Mouse (Mus musculus): Measurements from ENCODE around the gene Zfp212. TPM values are rescaled to one million over a fixed set of nuclear protein-coding genes. Genes with fewer than 3 reads are reported as not detected.
"Not testable (repeated sequence)": the region's sequence is repeated elsewhere in the genome, so short reads cannot be mapped to it uniquely, and the experiment has no call there.

The Zfp212 gene
- polyA plus RNA-seq, 1 experiment from 2014 or later = 23.6 TPM

DNA sequence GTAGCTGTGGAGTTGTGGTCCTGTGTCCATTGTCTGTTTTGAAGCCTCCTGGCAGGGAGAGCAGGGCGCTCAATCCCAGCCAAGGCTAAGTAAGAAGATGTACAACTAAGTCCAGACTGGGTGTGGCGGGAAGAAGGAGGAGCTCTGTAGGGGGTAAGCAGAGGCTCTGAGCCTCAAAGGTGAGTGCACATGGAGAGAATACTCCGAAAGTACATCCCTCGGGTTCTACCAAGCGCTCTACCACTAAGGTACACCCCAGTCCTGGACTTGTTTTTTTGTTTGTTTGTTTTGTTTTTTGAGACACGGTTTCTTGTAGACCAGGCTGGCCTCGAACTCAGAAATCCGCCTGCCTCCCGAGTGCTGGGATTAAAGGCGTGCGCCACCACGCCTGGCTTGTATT, 22.2 kb downstream of the Zfp212 start:
- no peak for DNase-seq (ENCODE audit: low spot score)

DNA sequence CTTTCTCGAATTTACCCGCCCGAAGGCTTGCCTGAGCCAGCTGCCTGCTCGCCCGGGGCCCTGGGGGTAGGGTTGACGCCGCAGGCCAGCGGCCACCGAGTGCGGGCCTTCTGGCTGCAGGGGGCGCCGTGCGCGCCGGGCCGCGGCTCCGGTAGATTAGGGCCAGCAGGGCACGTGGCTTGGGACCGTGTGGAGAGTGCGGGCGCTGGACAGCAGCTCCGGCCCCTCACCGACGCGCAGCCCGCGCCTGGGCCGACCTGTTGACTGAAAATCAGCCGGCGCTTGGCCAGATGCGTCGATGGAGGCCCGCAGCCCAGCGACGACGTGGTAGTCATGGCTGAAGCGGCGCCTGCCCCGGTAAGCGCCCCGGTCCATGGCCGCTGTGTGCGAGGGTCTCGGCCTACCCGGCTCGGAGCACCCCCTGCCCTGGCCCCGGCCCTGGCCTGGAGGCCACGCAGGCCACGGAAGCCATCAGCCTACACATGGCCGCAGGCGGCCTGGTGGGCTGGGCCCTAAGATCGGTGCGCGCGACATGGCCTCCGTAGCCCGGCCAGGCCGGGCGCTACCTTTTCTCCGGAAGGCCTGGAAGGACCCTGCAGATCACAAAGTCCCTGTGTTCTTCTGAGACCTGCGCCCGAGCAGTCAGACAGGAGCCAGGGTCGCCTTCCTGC, 22.9 kb downstream of the Zfp212 start:
- peak; percentile 72 for DNase-seq (ENCODE audit: low spot score)

DNA sequence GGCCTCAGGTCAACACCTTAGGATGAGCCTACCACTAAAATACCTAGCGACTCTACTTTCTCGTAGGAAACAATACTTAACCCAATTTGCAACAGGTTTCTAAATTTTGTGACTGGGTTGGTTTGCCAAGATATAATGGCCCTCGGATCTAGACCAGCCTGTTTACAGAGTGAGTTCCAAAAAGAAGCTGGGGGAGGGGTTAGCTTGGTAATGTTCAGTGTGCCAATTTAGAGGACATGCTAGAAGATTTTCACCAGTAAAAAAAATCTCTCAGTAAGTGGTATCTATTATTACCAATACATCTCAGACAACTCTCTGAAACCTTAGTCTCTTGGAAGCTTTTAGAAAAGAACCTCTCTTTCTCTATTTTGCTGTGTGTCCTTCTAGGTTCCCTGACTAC, 23.4 kb downstream of the Zfp212 start:
- DNase-seq (ENCODE audit: low spot score) = no peak

DNA sequence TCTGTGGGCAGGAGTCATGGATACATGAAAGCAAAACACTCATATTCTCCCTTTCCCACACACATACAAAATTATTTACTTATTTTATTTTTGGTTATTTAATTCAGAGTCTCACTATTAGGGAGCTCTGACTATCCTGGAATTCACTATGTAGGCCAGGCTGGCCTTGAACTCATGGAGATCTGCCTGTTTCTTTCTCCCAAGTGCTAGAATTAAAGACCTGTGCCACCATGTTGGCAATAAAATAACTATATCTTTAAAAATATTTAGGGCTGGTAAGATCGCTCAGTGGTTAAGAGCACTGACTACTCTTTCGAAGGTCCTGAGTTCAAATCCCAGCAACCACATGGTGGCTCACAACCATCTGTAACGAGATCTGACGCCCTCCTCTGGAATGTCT, 27.1 kb downstream of the Zfp212 start:
- DNase-seq (ENCODE audit: low spot score) = no peak

DNA sequence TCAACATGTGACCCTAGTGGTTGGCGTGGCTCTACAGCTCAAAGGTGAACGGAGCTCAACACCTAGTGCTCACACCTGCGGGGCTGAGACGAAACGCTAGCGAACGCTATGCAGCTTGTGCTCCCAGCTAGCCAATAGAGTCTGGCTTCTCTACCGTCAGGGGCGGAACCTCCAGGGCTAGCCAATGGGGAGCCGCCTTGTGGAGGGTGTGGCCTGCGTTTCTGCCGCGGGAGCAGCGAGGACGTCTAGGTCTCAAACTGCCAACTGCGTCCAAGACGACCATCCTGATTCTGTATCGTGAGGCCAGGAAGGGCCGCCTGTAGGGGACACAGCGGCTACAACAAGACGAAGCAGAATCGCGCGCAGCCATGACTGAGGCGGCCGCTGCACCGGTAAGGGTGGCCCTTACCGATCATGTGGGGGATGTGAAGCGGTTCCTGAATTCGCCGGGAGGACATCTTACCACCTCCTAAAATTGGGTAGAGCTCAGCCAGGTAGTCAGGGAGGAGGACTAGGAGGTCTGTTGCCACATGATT, 33.0 kb downstream of the Zfp212 start, which contains the start of gene Zfp956:
Gene Zfp956 (plus strand): TSS at position 200 of the 536 bp plus-strand sequence.
- peak; percentile 95 for DNase-seq (ENCODE audit: low spot score)

DNA sequence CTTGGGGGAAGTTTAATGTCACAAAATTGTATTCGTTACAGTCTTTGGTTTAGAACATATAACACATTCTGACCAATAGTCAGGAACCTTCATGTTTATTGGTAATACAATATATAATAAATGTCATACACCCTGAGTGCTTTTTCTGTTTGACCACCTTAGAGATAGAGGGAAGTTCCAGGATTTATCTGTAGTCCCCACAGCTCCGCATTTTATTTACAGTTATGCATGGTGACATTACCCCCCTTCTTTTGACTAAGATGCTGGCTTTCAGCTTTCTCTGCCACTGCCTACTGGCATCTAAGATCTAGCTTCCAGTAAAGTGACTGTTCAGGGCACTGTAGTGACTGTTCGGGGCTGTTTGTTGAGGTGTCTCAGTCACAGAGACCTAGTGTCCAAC, 34.1 kb downstream of the Zfp212 start:
- DNase-seq (ENCODE audit: low spot score) = no peak

DNA sequence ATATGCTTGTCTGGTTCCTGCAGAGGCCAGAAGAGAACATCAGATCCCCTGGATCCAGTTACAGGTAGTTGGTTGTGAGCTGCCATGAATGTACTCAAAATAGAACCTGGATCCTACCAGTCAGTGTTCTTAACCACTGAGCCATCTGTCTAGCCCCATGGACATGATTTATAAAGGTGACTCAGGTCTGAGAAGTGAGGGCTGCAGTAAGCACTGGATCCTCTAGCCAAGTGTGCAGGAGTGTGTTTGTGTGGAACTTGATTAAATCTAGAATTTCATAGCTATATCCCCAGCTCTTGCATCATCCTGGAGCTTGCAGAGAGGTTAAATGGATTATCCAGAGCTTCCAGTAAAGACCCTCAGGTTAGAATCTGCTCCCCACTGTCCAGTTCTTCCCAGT, 37.5 kb downstream of the Zfp212 start:
- no peak for DNase-seq (ENCODE audit: low spot score)

DNA sequence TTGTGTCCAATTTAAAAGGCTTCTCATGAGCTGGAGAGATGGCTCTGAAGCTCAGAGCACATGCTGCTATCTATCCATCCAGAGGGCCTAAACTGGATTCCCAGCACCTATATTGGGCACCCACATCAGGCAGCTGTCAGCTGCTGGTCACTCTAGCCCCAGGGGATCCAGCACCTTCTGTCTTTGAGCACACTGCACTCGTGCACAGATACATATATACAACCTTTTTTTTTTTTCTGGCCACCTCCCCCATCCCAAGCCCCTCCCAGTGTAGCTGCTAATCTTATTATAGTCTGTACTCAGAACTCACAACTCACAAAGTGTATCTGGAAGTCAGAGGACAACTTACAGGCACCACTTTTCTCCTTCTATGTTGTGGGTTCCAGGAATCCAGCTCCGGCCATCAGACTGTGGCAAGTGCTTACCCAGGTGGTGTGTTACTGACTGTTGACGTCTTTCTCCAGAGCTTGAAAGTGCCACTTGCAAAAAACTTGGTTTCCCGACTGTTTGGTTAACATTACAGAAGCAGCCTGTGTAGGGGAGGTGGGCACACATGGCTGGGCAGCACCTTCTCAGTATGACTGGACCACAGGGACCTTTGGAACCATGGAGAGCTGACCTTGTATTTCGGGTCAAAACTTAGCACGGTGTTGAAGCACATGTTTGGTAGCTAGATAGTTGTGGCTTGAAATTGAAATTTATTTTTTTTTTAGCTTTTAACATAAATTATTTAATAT, 40.6 kb downstream of the Zfp212 start:
- DNase-seq (ENCODE audit: low spot score) = no peak

DNA sequence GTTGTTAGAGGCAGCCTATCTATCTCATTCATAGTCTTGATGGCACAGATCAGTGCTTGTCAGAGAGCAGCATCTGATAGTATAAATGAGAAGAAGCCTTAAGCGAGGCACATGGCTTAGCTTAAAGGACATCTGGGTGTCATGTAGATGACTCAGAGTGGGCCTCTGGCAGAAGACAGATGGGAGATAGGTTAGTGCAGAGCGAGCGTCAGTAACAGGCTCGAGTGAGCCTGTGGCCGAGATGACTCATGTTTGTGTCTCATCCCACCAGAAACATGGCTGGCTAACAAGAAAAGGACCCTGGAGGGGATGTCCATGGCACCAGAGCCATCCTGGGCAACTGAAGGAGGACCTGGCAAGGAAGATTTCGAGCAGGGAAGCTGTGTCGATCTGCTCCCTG, 42.8 kb downstream of the Zfp212 start:
- no peak for DNase-seq (ENCODE audit: low spot score)

DNA sequence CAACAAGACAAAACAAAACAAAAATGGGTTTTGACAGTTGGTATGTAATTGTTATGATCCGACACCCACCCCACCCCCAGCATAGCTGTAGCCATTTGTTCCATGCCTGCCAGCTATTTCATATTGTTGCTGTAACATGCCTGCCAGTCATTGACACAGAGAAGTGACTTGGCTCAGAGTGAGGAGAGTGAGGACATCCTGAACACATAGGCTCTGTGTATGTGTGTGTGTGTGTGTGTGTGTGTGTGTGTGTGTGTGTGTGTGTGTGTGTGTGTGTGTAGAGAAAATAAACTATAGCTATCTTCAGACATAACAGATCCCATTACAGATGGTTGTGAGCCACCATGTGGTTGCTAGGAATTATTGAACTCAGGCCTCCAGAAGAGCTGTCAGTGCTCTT, 47.9 kb downstream of the Zfp212 start:
- not testable (repeated sequence) for DNase-seq (ENCODE audit: low spot score)

DNA sequence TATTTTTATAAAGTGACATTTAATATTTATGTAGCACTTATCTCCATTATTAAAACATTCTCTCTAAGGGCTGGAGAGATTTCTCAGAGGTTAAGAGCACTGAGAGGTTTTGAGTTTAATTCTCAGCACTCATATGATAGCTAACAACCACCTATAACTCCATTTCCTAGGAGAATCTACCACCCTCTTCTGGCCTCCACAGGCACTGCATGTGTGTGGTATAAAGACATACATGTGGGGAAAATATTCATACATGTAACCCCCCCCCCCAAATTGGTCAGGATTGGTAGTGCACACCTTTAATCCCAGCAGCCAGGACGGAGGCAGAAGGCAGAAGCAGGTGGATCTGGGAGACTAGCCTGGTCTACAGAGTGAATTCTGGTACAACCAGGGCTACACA, 54.3 kb downstream of the Zfp212 start:
- DNase-seq (ENCODE audit: low spot score) = peak; percentile 23

DNA sequence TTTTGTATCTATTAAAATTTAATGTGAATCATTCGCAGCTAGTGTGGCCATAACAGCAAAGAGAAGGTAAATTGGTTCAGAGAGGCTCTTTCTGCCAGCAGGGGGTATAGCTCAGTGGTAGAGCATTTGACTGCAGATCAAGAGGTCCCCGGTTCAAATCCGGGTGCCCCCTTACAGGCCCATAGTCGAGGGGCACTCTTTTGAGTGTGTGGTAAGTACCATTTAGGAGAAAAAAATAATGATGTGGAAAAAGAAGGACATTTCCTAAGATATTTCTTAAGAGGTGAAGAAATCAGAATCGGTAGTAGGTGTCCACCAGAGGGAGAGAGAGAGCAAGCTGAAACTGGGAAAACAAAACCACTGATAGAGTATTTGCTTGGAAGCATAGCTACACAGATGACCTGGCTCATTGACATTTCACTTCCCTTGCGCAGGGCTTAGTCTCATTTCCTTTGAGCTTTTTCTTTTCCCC, 58.7 kb downstream of the Zfp212 start:
- DNase-seq (ENCODE audit: low spot score) = peak; percentile 71

Other genes starting within 250 kb of the Zfp212 start
- gene Pdia4, start 107.0 kb upstream of the Zfp212 start, polyA plus RNA-seq (2015; fragmentation: Nextera tagmentation; extraction: Ambion mirVana) = 92.3 and 121 TPM in 2 replicates
- 1.6 and 2.6 TPM in 2 replicates for gene Zfp786, start 89.6 kb upstream of the Zfp212 start, polyA plus RNA-seq (2015; fragmentation: Nextera tagmentation; extraction: Ambion mirVana)
- gene Zfp398, start 84.8 kb upstream of the Zfp212 start, polyA plus RNA-seq (2015; fragmentation: Nextera tagmentation; extraction: Ambion mirVana) = 8.6 and 11.1 TPM in 2 replicates
- 9.5 and 10.1 TPM in 2 replicates for gene Zfp282, start 43.3 kb upstream of the Zfp212 start, polyA plus RNA-seq (2015; fragmentation: Nextera tagmentation; extraction: Ambion mirVana)
- 14.9 and 17.6 TPM in 2 replicates for gene Zfp956, start 32.9 kb downstream of the Zfp212 start, polyA plus RNA-seq (2015; fragmentation: Nextera tagmentation; extraction: Ambion mirVana)
- gene Zfp777, start 128.4 kb downstream of the Zfp212 start, polyA plus RNA-seq (2015; fragmentation: Nextera tagmentation; extraction: Ambion mirVana) = 6.1 and 7.5 TPM in 2 replicates
- gene Zfp746, start 166.1 kb downstream of the Zfp212 start, polyA plus RNA-seq (2015; fragmentation: Nextera tagmentation; extraction: Ambion mirVana) = 17.3 and 21.3 TPM in 2 replicates

Measured in thymus, postnatal 0 days (tissue).